Mouse (Mus musculus) cerebellum, adult 2 months (tissue): Measurements from ENCODE around the gene Cfap54. TPM values are rescaled to one million over a fixed set of nuclear protein-coding genes. Genes with fewer than 3 reads are reported as not detected.

Source experiments
- DNase-seq, 2 experiments: peaks; one replicate each; pipeline ENCODE4 v3.0.0; 2021
- H3K27ac ChIP-seq: fragments of 200-500 bp; 2 replicates; pipeline ENCODE4 v1.5.1; 2012; ENCODE audit warnings: low read length, control low read depth, inconsistent platforms; ENCODE audit not compliant: insufficient read depth
- H3K27me3 ChIP-seq: fragments of 200-500 bp; 2 replicates; pipeline ENCODE4 v1.6.1; 2012; ENCODE audit warnings: inconsistent platforms, mild to moderate bottlenecking, low read length, moderate library complexity; ENCODE audit not compliant: control insufficient read depth, insufficient read depth
- H3K4me1 ChIP-seq: fragments of 200-500 bp; 2 replicates; pipeline ENCODE4 v1.6.1; 2011; ENCODE audit warnings: low read length; ENCODE audit not compliant: control insufficient read depth, insufficient read depth
- H3K4me3 ChIP-seq: fragments of 200-500 bp; replicated peaks from 2 replicates; pipeline ENCODE3; 2011; ENCODE audit warnings: mild to moderate bottlenecking, low read depth, low read length, control low read depth; ENCODE audit not compliant: insufficient read depth
- CTCF ChIP-seq: fragments of 200-500 bp; IDR thresholded peaks from 2 replicates; pipeline ENCODE4 v1.5.1; 2011; ENCODE audit warnings: low read depth, mild to moderate bottlenecking, control low read depth, low read length, moderate library complexity, borderline replicate concordance; ENCODE audit not compliant: insufficient read depth
- POLR2A ChIP-seq: fragments of 200-500 bp; IDR thresholded peaks from 2 replicates; pipeline ENCODE4 v1.6.1; 2011; ENCODE audit warnings: low read length, control low read depth, borderline replicate concordance; ENCODE audit not compliant: insufficient read depth
- WGBS: fragments of 180-500 bp; shearing (Covaris S2); methylation state at CpG from one replicate; pipeline ENCODE4 v1.1.7; 2018; 5-methylcytosine and 5-hydroxymethylcytosine counted together
- polyA plus RNA-seq: library from polyadenylated mRNA; depleted of rRNA; stranded (reverse); fragments of >200 nt; gene quantifications from 2 replicates; pipeline ENCODE4 v1.2.3, GENCODE M21; 2012

Cfap54 gene
- polyA plus RNA-seq, 1 experiment: 0.95 TPM

GRCm38 (mm10) chr10:92816903-92817302 is 264.5 kb downstream of the Cfap54 start:
- no peak overlapping the region for H3K27ac ChIP-seq
- TF ChIP-seq CTCF (no peak), POLR2A (no peak)
- WGBS: 77% methylated on average over 5 of the region's 5 CpGs
- H3K27me3 ChIP-seq: no peaks in the 10 kb centered on the region
- H3K4me1 ChIP-seq: no peaks in the 10 kb centered on the region
- no peak for DNase-seq
- H3K4me3 ChIP-seq: no peak overlapping the region

DNA sequence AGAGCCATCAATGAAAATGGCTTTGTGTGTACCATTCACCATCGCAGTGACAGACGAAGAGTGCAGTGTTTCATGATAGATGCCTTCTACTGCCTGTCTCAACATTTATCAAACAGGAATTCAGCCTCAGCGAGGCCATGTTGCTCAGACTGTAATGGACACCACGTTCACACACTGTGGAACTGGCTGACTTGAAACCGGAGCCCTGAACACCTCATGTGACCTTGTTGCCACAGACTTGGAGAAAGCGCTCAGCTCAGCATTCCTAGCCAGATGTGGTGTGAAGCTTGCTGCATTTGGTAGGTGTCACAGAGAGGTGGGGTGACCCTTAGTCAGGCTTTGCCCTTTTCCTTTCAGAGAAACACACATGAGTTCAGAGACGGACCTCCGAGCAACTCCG is 270.5 kb downstream of the Cfap54 start:
- no peak overlapping the region for H3K27ac ChIP-seq
- 93% methylated on average over 9 of the region's 9 CpGs for WGBS
- no peak for TF ChIP-seq POLR2A
- no peaks in the 10 kb centered on the region for H3K4me1 ChIP-seq
- DNase-seq: no peak
- H3K27me3 ChIP-seq: no peaks in the 10 kb centered on the region
- H3K4me3 ChIP-seq: no peak overlapping the region

GRCm38 (mm10) chr10:92791908-92792307 is 289.5 kb downstream of the Cfap54 start:
- no peak overlapping the region for H3K4me3 ChIP-seq
- no peaks in the 10 kb centered on the region; the same call in 1 of the 2 replicates for H3K27me3 ChIP-seq
- WGBS: 58% methylated on average over 10 of the region's 10 CpGs
- no peak for DNase-seq
- TF ChIP-seq POLR2A (no peak), CTCF (no peak)
- H3K4me1 ChIP-seq: no peaks in the 10 kb centered on the region
- H3K27ac ChIP-seq: no peak overlapping the region

DNA sequence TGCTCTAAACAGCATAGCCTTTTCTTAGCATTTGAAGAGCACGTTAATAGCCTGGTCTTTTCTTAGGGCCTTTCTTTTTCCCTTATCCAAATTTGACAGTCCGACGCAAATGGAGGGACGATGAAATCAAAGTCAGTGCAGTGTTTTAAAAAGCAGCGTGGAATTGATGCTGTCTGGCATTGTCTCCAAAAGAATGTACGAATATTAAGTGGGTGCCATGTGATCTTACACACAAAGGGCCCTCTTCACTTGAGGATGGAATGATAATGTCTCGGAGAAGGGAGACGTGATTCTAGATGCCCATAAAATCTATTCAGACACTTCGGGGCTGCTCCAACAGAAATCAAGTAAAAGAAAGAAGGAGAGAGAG is 289.9 kb downstream of the Cfap54 start:
- TF ChIP-seq POLR2A: no peak
- TF ChIP-seq CTCF: no peak
- H3K27ac ChIP-seq: no peak overlapping the region
- 45% methylated on average over 9 of the region's 9 CpGs for WGBS
- H3K4me3 ChIP-seq: no peak overlapping the region
- H3K27me3 ChIP-seq: no peaks in the 10 kb centered on the region; the same call in 1 of the 2 replicates
- H3K4me1 ChIP-seq: no peaks in the 10 kb centered on the region
- no peak for DNase-seq

DNA sequence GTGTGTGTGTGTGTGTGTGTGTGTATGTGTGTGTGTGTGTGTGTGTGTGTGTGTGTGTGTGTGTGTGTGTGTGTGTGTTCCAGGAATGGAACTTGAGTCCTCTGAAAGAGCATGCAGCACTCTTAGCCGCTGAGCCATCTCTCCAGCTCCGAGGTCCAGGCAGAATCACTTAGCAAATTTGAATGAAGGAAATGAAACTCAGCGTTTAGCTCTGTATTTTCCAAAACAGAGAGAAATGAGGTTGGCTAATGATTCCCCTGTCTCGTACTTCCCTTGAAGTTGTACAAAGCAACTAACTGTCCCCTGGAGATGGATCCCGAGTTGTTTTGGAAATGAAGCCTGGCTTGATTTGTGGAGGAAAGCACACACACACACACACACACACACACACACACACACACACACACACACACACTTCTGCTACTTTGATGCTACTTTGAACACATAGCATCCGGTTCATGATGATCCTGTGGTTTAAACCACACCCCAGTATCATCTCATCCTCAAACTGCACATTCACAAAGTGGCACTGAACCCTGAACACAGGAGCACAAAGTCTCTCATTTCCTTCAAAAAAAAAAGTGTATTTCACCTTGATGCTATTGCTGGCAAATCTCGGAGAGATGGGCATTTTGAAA is 290.4 kb downstream of the Cfap54 start:
- no peaks in the 10 kb centered on the region; the same call in 1 of the 2 replicates for H3K27me3 ChIP-seq
- TF ChIP-seq CTCF: no peak
- TF ChIP-seq POLR2A: no peak
- 32% methylated on average over 7 of the region's 7 CpGs for WGBS
- H3K4me3 ChIP-seq: no peak overlapping the region
- no peaks in the 10 kb centered on the region for H3K4me1 ChIP-seq
- DNase-seq: no peak
- H3K27ac ChIP-seq: no peak overlapping the region

DNA sequence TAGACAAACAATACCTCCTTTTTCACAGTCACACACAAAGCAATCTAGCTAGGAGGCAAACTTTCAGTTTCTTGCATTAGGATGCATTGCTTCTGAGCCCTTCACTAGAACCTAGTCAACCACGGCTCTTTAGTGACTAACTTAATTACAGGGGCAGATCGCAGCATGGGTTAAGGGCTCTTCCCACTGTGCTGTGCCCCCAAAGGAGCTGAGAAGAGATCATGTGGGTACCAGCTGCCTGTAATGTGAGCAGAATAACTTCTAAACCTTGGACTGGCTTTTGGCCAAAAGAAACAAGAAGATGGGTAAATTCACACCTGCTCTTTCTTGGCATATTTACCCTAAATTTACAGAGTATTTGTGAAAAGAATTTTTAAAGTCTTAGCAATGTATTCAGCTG is 291.2 kb downstream of the Cfap54 start:
- H3K27me3 ChIP-seq: no peaks in the 10 kb centered on the region; the same call in 1 of the 2 replicates
- no peak overlapping the region for H3K4me3 ChIP-seq
- no peaks in the 10 kb centered on the region for H3K4me1 ChIP-seq
- no peak for DNase-seq
- TF ChIP-seq CTCF (no peak), POLR2A (no peak)
- H3K27ac ChIP-seq: no peak overlapping the region
- 22% methylated on average over 2 of the region's 2 CpGs for WGBS

DNA sequence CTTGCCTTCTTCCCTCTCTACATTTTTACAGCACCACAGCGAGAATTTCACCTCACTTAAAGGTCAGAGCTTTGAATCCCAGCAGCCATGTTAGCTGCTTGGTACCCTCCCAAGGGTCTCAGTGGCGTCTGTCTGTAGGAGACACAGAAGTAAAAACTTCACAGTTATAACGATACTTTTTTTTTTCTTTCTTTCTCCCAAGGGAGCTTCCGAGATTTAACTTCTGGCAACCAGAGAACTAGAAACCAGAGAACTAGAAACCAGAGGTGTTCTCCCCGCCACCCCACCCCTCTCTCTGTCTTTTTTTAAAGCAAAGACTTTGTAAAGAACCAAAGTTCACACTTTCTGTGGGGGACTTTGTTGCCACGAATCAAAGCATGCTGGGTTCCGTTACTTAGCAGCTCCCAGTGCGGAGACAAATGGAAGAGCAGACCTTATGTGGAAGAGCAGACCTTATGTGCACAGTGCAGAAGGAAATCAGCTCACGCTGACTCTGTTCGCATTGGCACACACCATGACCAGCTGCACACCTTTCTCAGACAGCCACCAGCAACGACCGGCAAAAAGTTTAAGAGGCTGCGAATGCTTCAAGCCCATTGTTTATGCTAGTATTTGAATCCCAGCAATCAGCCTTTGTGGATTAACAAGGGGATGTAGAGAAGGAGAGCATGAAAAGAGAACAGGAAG is 292.9 kb downstream of the Cfap54 start:
- H3K27me3 ChIP-seq: no peaks in the 10 kb centered on the region; the same call in 1 of the 2 replicates
- no peak for DNase-seq
- TF ChIP-seq CTCF (no peak), POLR2A (no peak)
- H3K4me3 ChIP-seq: no peak overlapping the region
- 23% methylated on average over 13 of the region's 13 CpGs for WGBS
- no peaks in the 10 kb centered on the region for H3K4me1 ChIP-seq
- H3K27ac ChIP-seq: no peak overlapping the region

- WGBS: 55% methylated on average over 5 of the region's 5 CpGs
Measured at GRCm38 (mm10) chr10:92782691-92783090, 298.7 kb downstream of the Cfap54 start.

More at GRCm38 (mm10) chr10:92782691-92783090, 298.7 kb downstream of the Cfap54 start:
- Histone ChIP-seq H3K4me1 (no peaks in the 10 kb centered on the region), H3K27me3 (no peaks in the 10 kb centered on the region; the same call in 1 of the 2 replicates), H3K27ac (no peak overlapping the region), H3K4me3 (no peak overlapping the region)
- no peak for DNase-seq
- no peak for TF ChIP-seq POLR2A
- TF ChIP-seq CTCF: no peak
